In the genomic region with DNA sequence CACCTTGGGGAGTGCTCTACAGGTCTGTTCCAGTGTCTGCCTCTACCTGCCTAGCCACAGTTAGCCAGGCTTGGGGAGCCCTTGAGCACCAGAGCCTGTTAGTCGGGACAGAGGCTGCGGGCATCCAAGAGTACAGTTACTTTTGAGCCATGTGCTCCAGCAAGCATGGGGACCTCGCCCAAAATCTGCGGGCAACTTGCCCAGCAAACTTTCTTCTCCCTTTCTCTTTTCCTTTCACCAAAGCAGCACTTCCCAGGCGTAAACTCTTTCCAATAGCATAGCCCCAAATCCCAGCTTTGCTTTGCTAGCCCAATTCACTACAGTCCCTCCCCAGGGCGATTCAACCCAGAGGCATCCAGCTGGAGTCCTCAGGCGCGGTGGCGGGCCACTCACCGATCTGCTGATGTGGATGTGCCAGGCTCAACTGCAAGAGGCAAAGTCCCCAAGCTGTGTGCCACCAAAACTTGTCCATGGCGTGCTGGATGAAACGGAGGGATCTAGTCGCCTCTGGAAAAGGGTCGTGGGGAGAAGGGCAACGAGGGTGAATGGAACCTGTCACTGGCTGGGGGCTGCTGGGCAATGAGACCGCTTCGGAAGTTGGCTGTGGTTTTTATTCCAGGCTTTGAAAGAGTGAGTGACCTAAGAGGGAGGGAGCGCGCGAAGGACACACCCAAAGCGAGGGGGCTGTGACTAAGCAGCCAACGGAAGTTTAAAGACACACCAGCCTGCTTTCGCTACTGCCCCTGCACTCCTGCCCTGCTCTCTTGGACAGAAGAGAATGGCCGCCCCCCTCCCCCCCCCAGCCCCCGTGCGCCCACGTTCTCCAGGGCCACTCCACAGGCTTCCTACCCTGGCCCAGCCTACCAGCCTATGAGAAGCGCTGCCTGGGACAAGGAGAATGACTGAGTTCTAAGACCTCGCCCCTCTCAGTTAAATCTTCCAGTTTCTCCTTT, we compare ENCODE assay signal across 8 mouse cellular contexts. TPM values are rescaled to one million over a fixed set of nuclear protein-coding genes. Genes with fewer than 3 reads are reported as not detected.
DNase-seq lines count a peak whose midpoint lies in the region; ATAC-seq lines count a peak whose summit lies in the region.

A gene (minus strand): TSS at position 791 of the 953 bp plus-strand sequence.

- H3K9me3 ChIP-seq in embryonic facial prominence, embryonic 14.5 days (ENCODE audit: control insufficient read depth, low read length) = no peaks in the 10 kb centered on the region
- H3K9me3 ChIP-seq in heart, embryonic 13.5 days = no peaks in the 10 kb centered on the region
- H3K9me3 ChIP-seq in kidney, embryonic 16.5 days (ENCODE audit: low read length) = no peaks in the 10 kb centered on the region

- ATAC-seq in embryonic facial prominence, embryonic 14.5 days (ENCODE audit: low read depth) = peak; percentile 79
- ATAC-seq in heart, embryonic 13.5 days (ENCODE audit: extremely low read depth, insufficient number of reproducible peaks, low FRiP score, low TSS enrichment) = peak; percentile 48; the same call in 1 of the 2 replicates
- ATAC-seq in kidney, embryonic 16.5 days (ENCODE audit: low FRiP score, low TSS enrichment) = peak; percentile 92

- DNase-seq in B cell, adult 2 months = peak; percentile 62 to 66
- peak; percentile 54 for DNase-seq in T-cell, adult 2 months (ENCODE audit: low spot score)
- peak; percentile 81 for DNase-seq in embryonic facial prominence, embryonic 14.5 days (ENCODE audit: low spot score)
- peak; percentile 86 for DNase-seq in lung, postnatal 36 days
- peak; percentile 53 for DNase-seq in ovary, postnatal 36 days (ENCODE audit: low spot score)
- DNase-seq in urinary bladder, postnatal 25 days (ENCODE audit: low spot score) = peak; percentile 48

- H3K4me2 ChIP-seq in embryonic facial prominence, embryonic 14.5 days (ENCODE audit: low read depth, low read length) = peak within 1 kb of the TSS; percentile 83
- peak within 1 kb of the TSS; percentile 75 for H3K4me2 ChIP-seq in heart, embryonic 13.5 days
- H3K4me2 ChIP-seq in kidney, embryonic 16.5 days (replicated peaks; ENCODE audit: low read depth, low read length) = peak within 1 kb of the TSS; percentile 68

- no peaks in the 10 kb centered on the region for H3K36me3 ChIP-seq in embryonic facial prominence, embryonic 14.5 days (ENCODE audit: control insufficient read depth, insufficient read depth, low read length)
- H3K36me3 ChIP-seq in heart, embryonic 13.5 days = no peaks in the 10 kb centered on the region
- H3K36me3 ChIP-seq in kidney, embryonic 16.5 days (ENCODE audit: insufficient read depth, low read length) = no peaks in the 10 kb centered on the region

- peak within 1 kb of the TSS; percentile 47 for H3K4me3 ChIP-seq in embryonic facial prominence, embryonic 14.5 days (ENCODE audit: low read depth, low read length)
- peak within 1 kb of the TSS; percentile 70 for H3K4me3 ChIP-seq in heart, embryonic 13.5 days
- peak within 1 kb of the TSS; percentile 47 for H3K4me3 ChIP-seq in kidney, embryonic 16.5 days (ENCODE audit: low read length)

- WGBS in embryonic facial prominence, embryonic 14.5 days = 1% methylated on average over 27 of the region's 29 CpGs
- WGBS in heart, embryonic 13.5 days = 2% methylated on average over 29 of the region's 29 CpGs
- WGBS in kidney, embryonic 16.5 days = 2% methylated on average over 27 of the region's 29 CpGs

- H3K27ac ChIP-seq in embryonic facial prominence, embryonic 14.5 days (replicated peaks; ENCODE audit: low read depth, low read length) = peak within 1 kb of the TSS; percentile 48
- H3K27ac ChIP-seq in heart, embryonic 13.5 days (replicated peaks) = peak within 1 kb of the TSS; percentile 82
- H3K27ac ChIP-seq in kidney, embryonic 16.5 days (ENCODE audit: low read length) = no peak within 1 kb of the TSS

- H3K9ac ChIP-seq in embryonic facial prominence, embryonic 14.5 days (ENCODE audit: low read depth, low read length) = peak within 1 kb of the TSS; percentile 64
- peak within 1 kb of the TSS; percentile 87 for H3K9ac ChIP-seq in heart, embryonic 13.5 days
- H3K9ac ChIP-seq in kidney, embryonic 16.5 days (replicated peaks; ENCODE audit: low read length) = peak within 1 kb of the TSS; percentile 29

- H3K4me1 ChIP-seq in embryonic facial prominence, embryonic 14.5 days (ENCODE audit: control insufficient read depth, insufficient read depth, low read length) = peaks cover 7% of the 10 kb centered on the region
- H3K4me1 ChIP-seq in heart, embryonic 13.5 days = peaks cover 58% of the 10 kb centered on the region
- H3K4me1 ChIP-seq in kidney, embryonic 16.5 days (ENCODE audit: insufficient read depth, low read length) = peaks cover 5% of the 10 kb centered on the region; the same call in 1 of the 2 replicates

- 0 out of 2 replicates have a peak, but pooled peaks cover 2% of the 10 kb centered on the region for H3K27me3 ChIP-seq in embryonic facial prominence, embryonic 14.5 days (replicated peaks; ENCODE audit: control insufficient read depth, insufficient read depth, low read length)
- no peaks in the 10 kb centered on the region; the same call in 1 of the 2 replicates for H3K27me3 ChIP-seq in heart, embryonic 13.5 days (replicated peaks)
- peaks cover 5% of the 10 kb centered on the region; the same call in 1 of the 2 replicates for H3K27me3 ChIP-seq in kidney, embryonic 16.5 days (ENCODE audit: insufficient read depth, low read length)

RNA-seq across cellular contexts. Expression of the gene that starts here (rescaled TPM):
- polyA plus RNA-seq in embryonic facial prominence, embryonic 14.5 days (2014; fragmentation: Nextera tagmentation; extraction: Ambion mirVana) = 49.8 and 57.3 TPM in 2 replicates
- polyA plus RNA-seq in heart, embryonic 13.5 days (2015; fragmentation: Nextera tagmentation; extraction: Ambion mirVana) = 19.7 and 23.2 TPM in 2 replicates
- 4.7 and 5.3 TPM in 2 replicates for polyA plus RNA-seq in kidney, embryonic 16.5 days (2015; fragmentation: Nextera tagmentation; extraction: Ambion mirVana)

Comparison
In these comparisons a context has a peak if more than half of its experiments do, and no peak if none do; other contexts are left out.
1. H3K9ac ChIP-seq: peak in every context shown above with its lines; median percentile 87 in heart, embryonic 13.5 days; 64 in embryonic facial prominence, embryonic 14.5 days; 29 in kidney, embryonic 16.5 days.